Comparison of ENCODE assay signal across 8 mouse cellular contexts in the genomic region with DNA sequence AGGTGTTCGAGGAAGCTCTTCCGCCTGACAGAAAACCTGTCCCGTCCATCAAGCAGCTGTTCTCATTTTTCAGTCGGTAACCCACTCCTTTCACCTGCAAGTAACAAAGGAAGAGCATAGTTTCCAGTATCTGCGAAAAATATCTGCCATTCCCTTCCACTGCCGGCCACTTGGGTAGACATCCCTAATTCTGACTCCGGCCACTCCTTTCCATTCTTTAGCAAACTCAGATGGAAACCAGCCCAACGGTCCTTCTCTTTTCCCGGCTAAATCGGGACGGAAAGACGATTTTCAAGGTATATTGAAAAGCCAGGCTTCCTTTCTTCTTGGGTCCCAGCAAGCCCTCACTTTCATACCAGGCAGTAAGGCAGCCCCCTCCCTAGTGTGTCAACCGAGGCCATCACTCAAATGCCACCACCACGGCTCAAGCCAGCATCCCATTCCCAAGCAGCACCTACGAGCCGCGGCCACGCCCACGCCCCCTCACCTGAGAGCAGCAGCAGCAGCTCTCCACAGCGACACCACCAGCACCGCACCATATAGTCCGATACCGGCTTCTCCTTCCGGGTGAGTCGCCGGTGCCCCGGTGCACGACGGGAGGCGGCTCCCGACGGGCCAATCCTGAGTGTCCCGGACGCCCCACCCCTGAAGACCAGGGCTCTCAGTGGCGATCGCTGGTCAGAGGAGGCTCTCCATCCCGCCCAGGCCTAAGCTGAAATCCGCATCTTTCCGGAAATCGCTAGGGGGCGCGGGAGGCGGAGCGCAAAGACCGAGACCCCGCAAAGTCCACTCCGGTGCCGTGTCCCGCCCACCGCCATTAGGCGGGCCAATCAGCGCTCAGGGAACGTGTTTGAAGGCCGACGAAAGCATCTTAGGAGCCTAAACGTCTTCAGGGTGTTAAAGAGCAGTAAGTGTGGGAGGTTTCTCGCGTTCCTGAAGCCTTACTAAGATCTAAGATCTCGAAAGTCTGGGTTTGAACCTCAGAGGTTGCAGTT. TPM values are rescaled to one million over a fixed set of nuclear protein-coding genes. Genes with fewer than 3 reads are reported as not detected.
A peak's percentile ranks its signal among the peaks of the same experiment; 100 is the strongest.
DNase-seq lines count a peak whose midpoint lies in the region; ATAC-seq and TF ChIP-seq lines count a peak whose summit lies in the region.

Gene Snx11, minus strand, starts transcription at position 592 of the 995 bp plus-strand sequence.

- peak within 1 kb of the TSS; percentile 85 for H3K4me3 ChIP-seq in ES-Bruce4 (ENCODE audit: low read depth, low read length)
- H3K4me3 ChIP-seq in forebrain, embryonic 13.5 days, result peak within 1 kb of the TSS; percentile 73
- peak within 1 kb of the TSS; percentile 73 for H3K4me3 ChIP-seq in liver, postnatal 0 days (ENCODE audit: low read depth, low read length)
- peak within 1 kb of the TSS; percentile 55 for H3K4me3 ChIP-seq in neural tube, embryonic 14.5 days (ENCODE audit: low read depth, low read length)

- no peaks in the 10 kb centered on the region for H3K9me3 ChIP-seq in ES-Bruce4 (replicated peaks; ENCODE audit: control insufficient read depth, insufficient read depth, low read length, poor library complexity, severe bottlenecking)
- H3K9me3 ChIP-seq in forebrain, embryonic 13.5 days (replicated peaks), result no peaks in the 10 kb centered on the region
- no peaks in the 10 kb centered on the region for H3K9me3 ChIP-seq in liver, postnatal 0 days (ENCODE audit: low read length)
- no peaks in the 10 kb centered on the region for H3K9me3 ChIP-seq in neural tube, embryonic 14.5 days (ENCODE audit: control insufficient read depth, low read length)

- peak; percentile 74 for TF ChIP-seq POLR2A in ES-Bruce4 (IDR thresholded peaks at IDR 0.05; ENCODE audit: insufficient read depth, low read length)

- 2% methylated on average over 59 of the region's 59 CpGs for WGBS in forebrain, embryonic 13.5 days
- WGBS in large intestine, adult 2 months, result 1% methylated on average over 59 of the region's 59 CpGs
- 1% methylated on average over 57 of the region's 59 CpGs for WGBS in liver, postnatal 0 days (ENCODE audit: insufficient replicate concordance)
- WGBS in neural tube, embryonic 14.5 days, result 1% methylated on average over 59 of the region's 59 CpGs

- H3K4me1 ChIP-seq in ES-Bruce4 (ENCODE audit: control insufficient read depth, insufficient read depth, low read length), result peaks cover 3% of the 10 kb centered on the region
- H3K4me1 ChIP-seq in forebrain, embryonic 13.5 days, result peaks cover 25% of the 10 kb centered on the region
- peaks cover 15% of the 10 kb centered on the region for H3K4me1 ChIP-seq in liver, postnatal 0 days (ENCODE audit: insufficient read depth)
- H3K4me1 ChIP-seq in neural tube, embryonic 14.5 days (ENCODE audit: control insufficient read depth, insufficient read depth, low read length), result peaks cover 23% of the 10 kb centered on the region

- TF ChIP-seq EP300 in ES-Bruce4 (IDR thresholded peaks at IDR 0.05; ENCODE audit: insufficient read depth, low read depth, low read length), result 0 out of 2 replicates have a peak, but pooled peaks have one; percentile 51
- TF ChIP-seq EP300 in liver, postnatal 0 days (IDR thresholded peaks at IDR 0.05; ENCODE audit: low read depth), result peak; percentile 71; the same call in 1 of the 2 replicates

- ATAC-seq in cerebellum, adult (ENCODE audit: insufficient number of reproducible peaks, low FRiP score, low TSS enrichment), result peak; percentile 100
- ATAC-seq in forebrain, embryonic 13.5 days, result peak; percentile 99
- peak; percentile 100 for ATAC-seq in liver, postnatal 0 days
- ATAC-seq in neural tube, embryonic 14.5 days (ENCODE audit: low read depth), result peak; percentile 97

- H3K27me3 ChIP-seq in ES-Bruce4 (ENCODE audit: control insufficient read depth, insufficient read depth, low read length, poor library complexity, severe bottlenecking), result no peaks in the 10 kb centered on the region
- H3K27me3 ChIP-seq in forebrain, embryonic 13.5 days, result no peaks in the 10 kb centered on the region
- H3K27me3 ChIP-seq in liver, postnatal 0 days (ENCODE audit: insufficient read depth, low read length), result no peaks in the 10 kb centered on the region
- no peaks in the 10 kb centered on the region for H3K27me3 ChIP-seq in neural tube, embryonic 14.5 days (ENCODE audit: control insufficient read depth, insufficient read depth, low read length)

- peak within 1 kb of the TSS; percentile 88 for H3K27ac ChIP-seq in ES-Bruce4 (ENCODE audit: insufficient read depth, low read length)
- peak within 1 kb of the TSS; percentile 68 for H3K27ac ChIP-seq in forebrain, embryonic 13.5 days
- peak within 1 kb of the TSS; percentile 36 for H3K27ac ChIP-seq in liver, postnatal 0 days (ENCODE audit: low read depth)
- peak within 1 kb of the TSS; percentile 81 for H3K27ac ChIP-seq in neural tube, embryonic 14.5 days (ENCODE audit: low read depth, low read length)

- H3K9ac ChIP-seq in ES-Bruce4 (ENCODE audit: low read depth, poor library complexity, severe bottlenecking), result peak within 1 kb of the TSS; percentile 64
- H3K9ac ChIP-seq in forebrain, embryonic 13.5 days, result peak within 1 kb of the TSS; percentile 76
- peak within 1 kb of the TSS; percentile 64 for H3K9ac ChIP-seq in liver, postnatal 0 days (replicated peaks)
- H3K9ac ChIP-seq in neural tube, embryonic 14.5 days (replicated peaks; ENCODE audit: low read depth, low read length), result peak within 1 kb of the TSS; percentile 75

- TF ChIP-seq CTCF in ES-Bruce4 (IDR thresholded peaks at IDR 0.05; ENCODE audit: low read depth, low read length), result peak; percentile 29
- TF ChIP-seq CTCF in liver, postnatal 0 days (IDR thresholded peaks at IDR 0.05; ENCODE audit: low read depth), result peak; percentile 91

- H3K4me2 ChIP-seq in forebrain, embryonic 13.5 days, result peak within 1 kb of the TSS; percentile 87
- H3K4me2 ChIP-seq in liver, postnatal 0 days (ENCODE audit: low read depth, low read length), result peak within 1 kb of the TSS; percentile 72
- H3K4me2 ChIP-seq in neural tube, embryonic 14.5 days (ENCODE audit: low read depth, low read length), result peak within 1 kb of the TSS; percentile 83

- DNase-seq in heart, postnatal 10 days, result peak; percentile 100
- DNase-seq in large intestine, adult 2 months (ENCODE audit: low read depth, low spot score), result peak; percentile 98
- DNase-seq in liver, postnatal 0 days, result peak; percentile 100
- DNase-seq in testis, postnatal 10 days (ENCODE audit: low spot score), result peak; percentile 99

- intact Hi-C loops in heart, postnatal 10 days (cut with DNase I), result loop anchor here (5.0 kb wide), 2 partner anchors 85 to 140 kb away; partner anchors contain the start of gene Cdk5rap3

- H3K36me3 ChIP-seq in ES-Bruce4 (ENCODE audit: control insufficient read depth, insufficient read depth, low read length, poor library complexity, severe bottlenecking), result peaks cover 5% of the 10 kb centered on the region; the same call in 1 of the 2 replicates
- H3K36me3 ChIP-seq in forebrain, embryonic 13.5 days (ENCODE audit: poor library complexity, severe bottlenecking), result peaks cover 21% of the 10 kb centered on the region
- peaks cover 9% of the 10 kb centered on the region for H3K36me3 ChIP-seq in liver, postnatal 0 days (replicated peaks; ENCODE audit: insufficient read depth, low read length)
- H3K36me3 ChIP-seq in neural tube, embryonic 14.5 days (ENCODE audit: control insufficient read depth, insufficient read depth, low read length), result peaks cover 9% of the 10 kb centered on the region

RNA-seq across cellular contexts. Expression of gene Snx11, which starts in this region (rescaled TPM):
- polyA plus RNA-seq in ES-Bruce4 (2011; ENCODE audit: insufficient read depth, insufficient read length, low read depth, missing spikeins), result 27.3 and 31.1 TPM in 2 replicates
- polyA plus RNA-seq in forebrain, embryonic 13.5 days (2015; fragmentation: Nextera tagmentation; extraction: Ambion mirVana), result 36.2 and 43.0 TPM in 2 replicates
- total RNA-seq in heart, postnatal 10 days (2021), result 10 to 100 TPM; 14.6 to 15.1 TPM
- 16.8 and 19.2 TPM in 2 replicates for polyA plus RNA-seq in large intestine, adult 2 months (2012; rRNA removed)
- polyA plus RNA-seq in liver, postnatal 0 days (2015; fragmentation: Nextera tagmentation; extraction: Ambion mirVana), result 7.0 and 7.5 TPM in 2 replicates
- 43.9 and 51.2 TPM in 2 replicates for polyA plus RNA-seq in neural tube, embryonic 14.5 days (2014; fragmentation: Nextera tagmentation; extraction: Ambion mirVana)

Comparison
In these comparisons a context has a peak if more than half of its experiments do, and no peak if none do; other contexts are left out.
1. Peak in every context shown above with its lines: DNase-seq, ATAC-seq, H3K4me3 ChIP-seq and H3K27ac ChIP-seq.
2. H3K27ac ChIP-seq: peak in every context shown above with its lines; median percentile 88 in ES-Bruce4; 81 in neural tube, embryonic 14.5 days; 68 in forebrain, embryonic 13.5 days; 36 in liver, postnatal 0 days.